Mouse (Mus musculus) right cerebral cortex, adult 18-20 months (tissue): Measurements from ENCODE around the gene Ppargc1a.

ENCODE experiments used
- DNase-seq: peaks from one replicate; pipeline ENCODE4 v3.0.0; 2022; ENCODE audit warnings: mixed read lengths

The Ppargc1a gene

DNA sequence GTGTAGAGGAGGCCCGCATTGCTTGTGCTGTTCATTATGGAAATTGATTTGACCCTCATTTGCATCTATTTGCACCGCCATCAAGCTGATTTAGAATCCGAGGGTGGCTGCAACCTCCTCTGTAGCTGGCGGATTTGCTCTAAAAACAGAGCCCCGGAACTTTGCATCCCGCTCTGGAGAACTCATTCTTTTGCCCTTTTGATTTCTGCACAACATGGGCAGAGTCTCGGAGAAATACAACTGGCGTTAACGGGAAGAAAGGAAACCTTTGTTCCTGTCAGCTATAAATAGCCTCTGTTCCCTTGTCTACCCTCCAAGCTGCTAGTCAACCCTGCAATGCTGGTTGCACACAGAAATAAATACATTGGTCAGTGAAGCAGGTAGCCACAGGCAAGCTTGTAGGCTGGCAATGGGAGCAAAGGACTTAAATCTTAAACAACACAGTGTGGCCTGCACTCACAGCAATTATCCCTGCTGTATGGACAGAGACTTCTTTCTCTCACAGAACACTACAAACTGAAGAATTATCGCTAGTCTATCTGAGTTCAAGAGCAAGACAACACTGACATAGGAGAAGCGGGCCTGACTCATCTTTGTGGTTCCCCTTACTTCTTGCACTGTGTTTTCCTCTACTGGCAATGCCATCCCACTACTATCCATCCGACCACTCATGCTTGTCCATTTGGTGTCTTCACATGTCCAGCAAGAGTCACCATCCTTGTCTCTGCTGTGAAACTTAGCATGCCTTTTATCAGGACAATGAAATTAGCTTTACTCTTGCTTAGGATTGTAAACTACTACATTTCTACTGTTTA lies 155.0 kb downstream of the Ppargc1a start:
- DNase-seq, result no peak

DNA sequence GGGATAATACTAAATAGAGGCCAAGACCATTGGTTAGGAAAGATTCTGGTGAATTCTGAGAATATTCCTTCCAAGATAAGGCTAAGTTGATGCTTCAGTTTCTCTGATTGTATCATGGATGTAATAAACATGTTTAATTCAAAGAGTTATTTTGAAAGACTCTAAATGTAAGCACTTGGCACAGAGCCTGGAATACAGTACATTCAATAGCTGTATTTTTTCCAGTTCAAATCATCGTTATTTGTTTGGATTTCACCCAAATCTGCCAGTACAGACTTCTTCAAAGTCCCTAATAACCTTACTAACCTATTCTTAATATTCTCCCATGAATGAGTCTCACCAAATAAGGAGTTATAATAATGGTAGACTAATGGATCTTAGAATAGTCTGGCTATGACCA lies 157.5 kb downstream of the Ppargc1a start:
- no peak for DNase-seq

DNA sequence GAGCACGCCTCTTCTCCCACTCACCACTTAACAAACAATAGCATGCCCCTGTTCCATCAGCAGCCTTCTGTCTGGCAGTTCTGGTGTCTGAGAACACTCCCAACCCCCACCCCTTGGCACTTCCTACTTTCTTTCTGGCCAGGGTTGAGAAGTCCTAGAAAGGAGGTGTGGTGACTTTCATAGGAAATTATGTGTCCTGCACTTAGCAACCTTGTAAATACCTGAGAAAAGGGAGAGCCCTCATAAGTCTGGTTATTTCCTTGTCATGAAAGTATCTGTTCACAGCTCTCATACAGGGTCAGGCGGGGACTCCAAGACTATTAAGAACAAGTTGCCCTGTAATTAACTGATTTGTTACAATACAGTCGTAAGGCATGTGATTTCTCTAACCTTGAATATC lies 161.1 kb downstream of the Ppargc1a start:
- DNase-seq, result no peak
